Mouse (Mus musculus): ENCODE measurements around the gene Celf2.

- TF ChIP-seq POLR2A (IDR thresholded peaks at IDR 0.05; ENCODE audit: borderline replicate concordance, control insufficient read depth, low read depth, low read length) (no peak), CTCF (IDR thresholded peaks at IDR 0.05; ENCODE audit: control insufficient read depth, insufficient read depth, low read length) (no peak)
Observed at GRCm38 (mm10) chr2:6602163-6602562, 907.2 kb downstream of the Celf2 start.
